Mouse (Mus musculus) CH12.LX (cell line): ENCODE results near the gene Olfr92. TPM values are rescaled to one million over a fixed set of nuclear protein-coding genes. Genes with fewer than 3 reads are reported as not detected.
A peak's percentile ranks its signal among the peaks of the same experiment; 100 is the strongest.

Experiments used
- DNase-seq: peaks from one replicate; pipeline ENCODE4 v3.0.0-alpha.2; 2013; ENCODE audit errors: extremely low read depth
- H3K27ac ChIP-seq: 2 replicates; pipeline ENCODE4 v1.5.1; 2012; ENCODE audit warnings: low read depth, mild to moderate bottlenecking, control low read depth, moderate library complexity; ENCODE audit not compliant: insufficient read depth
- H3K27me3 ChIP-seq: replicated peaks from 2 replicates; pipeline ENCODE3; 2012; ENCODE audit warnings: inconsistent platforms
- H3K36me3 ChIP-seq, 2 experiments: replicated peaks in 1 of 2; 2 replicates each; pipeline versions ENCODE3 to v1.6.1; 2012; ENCODE audit warnings: inconsistent platforms in 1 of 2, low read length in 1 of 2, mild to moderate bottlenecking in 1 of 2, mixed read lengths in 1 of 2, moderate library complexity in 1 of 2; ENCODE audit not compliant: control insufficient read depth in 1 of 2, insufficient read depth in 1 of 2
- H3K4me1 ChIP-seq, 2 experiments: 2 replicates each; pipeline ENCODE4 v1.6.1; 2012; ENCODE audit warnings: inconsistent platforms in 1 of 2, moderate library complexity in 1 of 2; ENCODE audit not compliant: insufficient read depth in 2 of 2, control insufficient read depth in 1 of 2
- H3K4me2 ChIP-seq: 2 replicates; pipeline ENCODE4 v1.6.1; 2012; ENCODE audit warnings: low read depth, mild to moderate bottlenecking, control low read depth; ENCODE audit not compliant: poor library complexity, insufficient read depth, severe bottlenecking
- H3K4me3 ChIP-seq, 3 experiments: fragments of 150-350 bp in 1 of 3; sonication (generic) in 1 of 3; replicated peaks in 1 of 3; 2 replicates each; pipeline versions ENCODE3 to v1.5.1; 2011 to 2012; ENCODE audit warnings: low read depth in 2 of 3, low read length in 2 of 3, mild to moderate bottlenecking in 2 of 3, moderate library complexity in 2 of 3, control low read depth in 1 of 3, improper control_type of control experiment in 1 of 3, inconsistent platforms in 1 of 3, mixed read lengths in 1 of 3; ENCODE audit not compliant: poor library complexity in 1 of 3
- H3K79me2 ChIP-seq: replicated peaks from 2 replicates; pipeline ENCODE4 v1.6.1; 2012; ENCODE audit warnings: mild to moderate bottlenecking, moderate library complexity; ENCODE audit not compliant: control insufficient read depth, poor library complexity, insufficient read depth, severe bottlenecking; ENCODE audit errors: extremely low read depth
- H3K9ac ChIP-seq: 2 replicates; pipeline ENCODE4 v1.6.1; 2012; ENCODE audit warnings: low read depth, mild to moderate bottlenecking, control low read depth, moderate library complexity; ENCODE audit not compliant: insufficient read depth
- H3K9me3 ChIP-seq: replicated peaks from 2 replicates; pipeline ENCODE3; 2012; ENCODE audit warnings: low read length, inconsistent platforms, mixed read lengths
- CHD2 ChIP-seq: IDR thresholded peaks from 2 replicates; pipeline ENCODE4 v1.6.1; 2011; ENCODE audit warnings: low read length, improper control_type of control experiment
- CTCF ChIP-seq, 2 experiments: IDR thresholded peaks in 1 of 2; conservative IDR thresholded peaks in 1 of 2; 2 replicates each; pipeline ENCODE4 v1.5.1; 2011 to 2012; ENCODE audit warnings: low read depth in 2 of 2, low read length in 2 of 2, improper control_type of control experiment in 1 of 2, inconsistent platforms in 1 of 2, mild to moderate bottlenecking in 1 of 2, moderate library complexity in 1 of 2
- E2F4 ChIP-seq: IDR thresholded peaks from 2 replicates; pipeline ENCODE4 v1.6.1; 2011; ENCODE audit warnings: low read depth, low read length, improper control_type of control experiment; ENCODE audit not compliant: insufficient replicate concordance
- ELF1 ChIP-seq: IDR thresholded peaks from 2 replicates; pipeline ENCODE4 v1.6.1; 2014; ENCODE audit warnings: low read depth, mild to moderate bottlenecking, inconsistent platforms, low read length, improper control_type of control experiment
- ETS1 ChIP-seq: conservative IDR thresholded peaks from 2 replicates; pipeline ENCODE4 v1.6.1; 2012; ENCODE audit warnings: low read depth, mild to moderate bottlenecking, inconsistent platforms, low read length, improper control_type of control experiment, moderate library complexity
- GABPA ChIP-seq: IDR thresholded peaks from 2 replicates; pipeline ENCODE4 v1.6.1; 2012; ENCODE audit warnings: low read depth, low read length, improper control_type of control experiment, inconsistent platforms; ENCODE audit not compliant: insufficient replicate concordance
- HCFC1 ChIP-seq: IDR thresholded peaks from 2 replicates; pipeline ENCODE4 v1.6.1; 2012; ENCODE audit warnings: low read depth, mild to moderate bottlenecking, inconsistent platforms, low read length, improper control_type of control experiment
- IRF4 ChIP-seq: IDR thresholded peaks from 2 replicates; pipeline ENCODE4 v1.6.1; 2014; ENCODE audit warnings: low read depth, mild to moderate bottlenecking, inconsistent platforms, low read length, improper control_type of control experiment
- JUN ChIP-seq: IDR thresholded peaks from 2 replicates; pipeline ENCODE4 v1.6.1; 2011; ENCODE audit warnings: low read depth, mild to moderate bottlenecking, low read length, improper control_type of control experiment, moderate library complexity; ENCODE audit not compliant: insufficient read depth
- MAFK ChIP-seq: IDR thresholded peaks from 2 replicates; pipeline ENCODE4 v1.6.1; 2011; ENCODE audit warnings: low read length, improper control_type of control experiment; ENCODE audit not compliant: insufficient replicate concordance
- MAZ ChIP-seq: IDR thresholded peaks from 2 replicates; pipeline ENCODE4 v1.6.1; 2012; ENCODE audit warnings: low read depth, mild to moderate bottlenecking, inconsistent platforms, low read length, improper control_type of control experiment, moderate library complexity
- MXI1 ChIP-seq: IDR thresholded peaks from 2 replicates; pipeline ENCODE4 v1.6.1; 2011; ENCODE audit warnings: mild to moderate bottlenecking, low read depth, low read length, improper control_type of control experiment
- NELFE ChIP-seq: IDR thresholded peaks from 2 replicates; pipeline ENCODE4 v1.6.1; 2011; ENCODE audit warnings: low read depth, low read length, improper control_type of control experiment
- RAD21 ChIP-seq: IDR thresholded peaks from 2 replicates; pipeline ENCODE4 v1.6.1; 2011; ENCODE audit warnings: low read depth, mild to moderate bottlenecking, low read length, improper control_type of control experiment, moderate library complexity
- SIN3A ChIP-seq: IDR thresholded peaks from 2 replicates; pipeline ENCODE4 v1.6.1; 2012; ENCODE audit warnings: low read length, improper control_type of control experiment, inconsistent platforms
- SMC3 ChIP-seq: IDR thresholded peaks from 2 replicates; pipeline ENCODE4 v1.6.1; 2011; ENCODE audit warnings: low read depth, low read length, improper control_type of control experiment
- TBP ChIP-seq: conservative IDR thresholded peaks from 2 replicates; pipeline ENCODE4 v1.6.1; 2011; ENCODE audit warnings: low read depth, low read length, improper control_type of control experiment
- TCF12 ChIP-seq: IDR thresholded peaks from 2 replicates; pipeline ENCODE4 v1.6.1; 2014; ENCODE audit warnings: low read depth, mild to moderate bottlenecking, inconsistent platforms, low read length, improper control_type of control experiment
- UBTF ChIP-seq: IDR thresholded peaks from 2 replicates; pipeline ENCODE4 v1.6.1; 2012; ENCODE audit warnings: low read depth, mild to moderate bottlenecking, inconsistent platforms, low read length, improper control_type of control experiment, moderate library complexity
- ZC3H11A ChIP-seq: IDR thresholded peaks from 2 replicates; pipeline ENCODE4 v1.6.1; 2012; ENCODE audit warnings: low read depth, mild to moderate bottlenecking, inconsistent platforms, low read length, improper control_type of control experiment
- ZMIZ1 ChIP-seq: IDR thresholded peaks from 2 replicates; pipeline ENCODE4 v1.6.1; 2012; ENCODE audit warnings: low read depth, mild to moderate bottlenecking, inconsistent platforms, low read length, improper control_type of control experiment
- dilution Hi-C: fragments of 300-500 bp; cut with MboI; formaldehyde crosslinking; loops from 2 replicates; pipeline ENCODE4 v1.14.3; 2020; ENCODE audit warnings: low sequenced_read_pairs; ENCODE audit not compliant: extremely low pct_unique_long_range_greater_than_20kb, extremely low pct_ligation_motif_present
- in situ Hi-C: fragments of 300-500 bp; cut with MboI; formaldehyde crosslinking; loops from 3 replicates; pipeline ENCODE4 v1.14.3; 2019; ENCODE audit warnings: low sequenced_read_pairs, low pct_ligation_motif_present, low pct_unique_long_range_greater_than_20kb, mixed read lengths
- polyA plus RNA-seq: library from polyadenylated mRNA; unstranded; fragments of >175 nt; gene quantifications from 2 replicates; pipeline ENCODE4 v1.2.1, GENCODE M21; 2012; ENCODE audit warnings: low read depth; ENCODE audit not compliant: insufficient read length
- total RNA-seq, 2 experiments: library from RNA; depleted of rRNA; stranded (reverse); fragments of 300-350 nt in 1 of 2; fragments of >200 nt in 1 of 2; gene quantifications; 2 replicates each; pipeline ENCODE4 v1.2.3; 2012 to 2014

Gene Olfr92
- total and polyA plus RNA-seq, 3 experiments: not detected

DNA sequence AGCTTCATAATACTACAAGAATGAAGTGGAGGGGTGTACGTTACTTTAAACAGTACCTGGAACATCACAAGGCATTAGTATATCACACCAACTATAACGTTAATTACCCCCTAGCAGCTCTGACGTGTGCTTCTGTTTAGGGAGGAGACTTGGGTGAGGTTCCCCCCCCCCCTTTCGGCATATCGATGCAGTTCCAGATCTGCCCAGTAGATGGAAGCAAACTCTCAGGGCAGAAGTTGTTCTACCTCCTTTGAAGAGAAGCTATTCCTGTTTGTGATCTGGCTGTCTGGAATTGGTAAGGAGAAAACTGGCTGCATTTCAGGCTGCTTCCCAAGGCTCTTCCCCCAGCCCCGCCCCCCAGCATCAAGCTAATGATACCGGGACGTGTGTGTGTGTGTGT lies 36.6 kb downstream of the Olfr92 start:
- Histone ChIP-seq H3K9me3 (no peaks in the 10 kb centered on the region), H3K9ac (no peak overlapping the region), H3K79me2 (no peaks in the 10 kb centered on the region), H3K4me1 (peaks cover 2 to 10% of the 10 kb centered on the region in 2 experiments; a peak in 1 of 4 replicates), H3K36me3 (no peaks in the 10 kb centered on the region), H3K4me2 (no peak overlapping the region), H3K27me3 (no peaks in the 10 kb centered on the region), H3K27ac (no peak overlapping the region), H3K4me3 (no peak overlapping the region)
- TF ChIP-seq SMC3 (peak; percentile 66), CTCF (conservative IDR thresholded peaks at IDR 0.05 in 1 of 2, IDR thresholded peaks at IDR 0.05 in 1 of 2; ENCODE audit: low read depth in 2 of 2, low read length in 2 of 2) (peak; percentile 33 to 82; a peak in 2 of 4 replicates), UBTF (no peak), RAD21 (peak; percentile 69), MAZ (peak; percentile 79; the same call in 1 of the 2 replicates)
- DNase-seq: peak; percentile 69
- in situ Hi-C loops: no loop called here
- dilution Hi-C loops: no loop called here

DNA sequence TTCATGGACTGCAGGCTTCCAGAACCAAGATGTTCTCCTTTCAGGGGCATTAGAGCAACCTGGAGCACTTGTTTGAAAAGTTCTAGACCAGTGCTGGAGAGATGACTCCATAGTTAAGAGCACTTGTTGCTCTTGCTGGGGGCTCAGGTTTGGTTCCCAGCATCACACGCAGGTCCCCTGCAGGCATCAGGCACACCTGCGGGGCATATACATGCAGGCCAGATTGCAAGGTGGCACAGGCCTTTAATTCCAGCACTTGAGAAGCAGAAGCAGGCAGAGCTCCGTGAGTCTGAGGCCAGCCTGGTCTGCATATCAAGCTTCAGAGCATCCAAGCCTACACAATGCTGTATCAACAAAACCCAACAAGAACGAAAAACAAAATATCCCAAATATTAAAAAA lies 38.2 kb downstream of the Olfr92 start:
- TF ChIP-seq MAZ: no peak
- TF ChIP-seq E2F4: no peak
- TF ChIP-seq GABPA: no peak
- Histone ChIP-seq H3K27ac (no peak overlapping the region), H3K36me3 (peaks cover 0 to 5% of the 10 kb centered on the region in 2 experiments), H3K4me2 (no peak overlapping the region), H3K79me2 (no peaks in the 10 kb centered on the region), H3K9me3 (no peaks in the 10 kb centered on the region), H3K4me1 (peaks cover 2 to 10% of the 10 kb centered on the region in 2 experiments; a peak in 1 of 4 replicates), H3K27me3 (no peaks in the 10 kb centered on the region), H3K4me3 (no peak overlapping the region), H3K9ac (no peak overlapping the region)
- DNase-seq: no peak
- in situ Hi-C loops (no loop called here), dilution Hi-C loops (no loop called here)

DNA sequence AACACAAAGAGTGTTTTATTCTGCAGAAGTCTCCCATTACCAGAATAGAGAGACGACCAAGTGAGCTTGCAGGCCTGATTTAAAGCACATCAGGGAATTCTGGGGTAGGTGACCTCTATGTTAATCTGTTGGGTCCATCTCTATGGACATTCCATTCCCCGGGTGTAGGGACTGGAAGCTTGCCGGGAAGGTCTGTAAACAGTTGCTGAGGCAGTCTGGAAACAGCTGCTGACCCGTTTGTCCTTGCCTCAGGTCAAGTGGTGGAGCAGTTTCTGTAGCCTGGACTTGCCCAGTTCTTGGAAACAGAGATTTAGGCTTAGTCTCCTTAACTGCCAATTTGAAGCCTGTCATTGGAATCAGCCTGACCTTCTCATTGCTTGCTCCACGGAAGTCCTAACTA lies 39.8 kb downstream of the Olfr92 start:
- H3K27ac ChIP-seq: no peak overlapping the region
- H3K4me3 ChIP-seq: no peak overlapping the region

More for the DNA sequence above, 39.8 kb downstream of the Olfr92 start:
- TF ChIP-seq SIN3A (no peak), MAFK (no peak), JUN (no peak), CTCF (conservative IDR thresholded peaks at IDR 0.05 in 1 of 2, IDR thresholded peaks at IDR 0.05 in 1 of 2; ENCODE audit: low read depth in 2 of 2, low read length in 2 of 2) (no peak), IRF4 (no peak), CHD2 (no peak), MXI1 (no peak), NELFE (no peak), ETS1 (no peak), ELF1 (no peak), TCF12 (no peak), ZMIZ1 (no peak), TBP (no peak), HCFC1 (no peak), SMC3 (no peak), ZC3H11A (no peak)
- TF ChIP-seq, all 38 proteins: peak for 0
- DNase-seq: no peak
- Histone ChIP-seq H3K4me1 (peaks cover 0 to 10% of the 10 kb centered on the region in 2 experiments; a peak in 1 of 4 replicates), H3K9me3 (no peaks in the 10 kb centered on the region), H3K9ac (no peak overlapping the region), H3K36me3 (peaks cover 2 to 20% of the 10 kb centered on the region in 2 experiments), H3K27me3 (no peaks in the 10 kb centered on the region), H3K79me2 (no peaks in the 10 kb centered on the region), H3K4me2 (no peak overlapping the region)
- dilution Hi-C loops (no loop called here), in situ Hi-C loops (no loop called here)
